Mouse (Mus musculus) adrenal gland, postnatal 4 days (tissue): ENCODE results near the gene Pik3r1. TPM values are rescaled to one million over a fixed set of nuclear protein-coding genes. Genes with fewer than 3 reads are reported as not detected.
A peak's percentile ranks its signal among the peaks of the same experiment; 100 is the strongest.

Source experiments
- DNase-seq, 2 experiments: peaks; one replicate each; pipeline ENCODE4 v3.0.0; 2021 to 2022; ENCODE audit warnings: low spot score in 2 of 2, mixed read lengths in 2 of 2
- total RNA-seq, 2 experiments: library from RNA; stranded (reverse); gene quantifications; 2 replicates each; pipeline ENCODE4 v1.2.3; 2021

Gene Pik3r1
- total RNA-seq, 2 experiments from 2014 or later, result 122 to 130 TPM

DNA sequence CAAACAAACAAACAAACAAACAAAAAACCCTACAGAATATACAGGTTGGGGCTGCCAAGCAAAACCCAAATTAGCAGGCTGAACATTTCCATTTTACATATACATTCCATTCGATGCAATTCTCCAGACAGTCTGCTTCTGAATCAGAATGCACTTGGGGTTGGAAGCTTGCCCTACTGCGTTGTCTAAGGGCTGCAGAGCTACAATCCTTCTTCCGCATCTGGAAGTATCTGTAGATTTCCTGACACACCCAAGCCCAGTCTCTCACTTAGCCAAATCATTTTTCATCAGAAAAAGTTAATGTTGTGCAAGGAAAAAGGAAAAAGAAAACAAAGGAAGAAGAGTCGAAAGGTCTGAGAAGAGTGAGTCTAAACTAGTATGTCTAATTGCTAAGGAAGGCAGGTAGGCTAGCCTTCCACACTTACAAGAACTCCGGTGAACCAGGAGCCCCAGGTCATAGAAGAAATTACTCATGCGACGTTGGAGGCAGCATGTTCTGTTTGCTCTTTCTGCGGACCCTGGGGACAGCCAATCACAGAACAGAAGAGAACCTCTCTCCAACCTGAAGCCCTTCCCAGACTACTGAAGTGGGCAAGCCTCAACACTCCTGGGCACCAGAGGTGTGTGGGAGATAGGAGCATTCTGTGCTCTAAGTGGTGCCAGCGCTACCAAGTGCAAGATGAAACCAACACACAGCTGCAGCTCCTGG lies 55.1 kb downstream of the Pik3r1 start:
- no peak for DNase-seq

DNA sequence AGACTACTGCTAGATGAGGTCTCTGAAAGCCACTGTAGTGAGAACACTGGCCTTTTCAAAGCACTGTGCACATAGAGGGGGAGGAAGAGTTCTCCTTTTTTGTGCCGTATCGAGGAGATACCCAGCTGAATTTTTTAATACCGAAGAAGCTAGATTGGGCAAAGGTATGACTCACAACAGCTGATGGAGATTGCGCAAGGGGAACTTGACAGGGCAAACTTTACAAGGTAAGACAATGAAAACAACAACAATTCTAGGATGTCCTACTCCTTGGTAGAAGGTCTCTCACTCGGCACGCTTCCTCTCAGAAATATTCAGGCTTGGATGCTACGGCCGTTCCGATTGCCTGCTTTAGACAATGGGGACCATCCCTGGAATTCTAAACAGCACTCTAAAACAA lies 55.9 kb downstream of the Pik3r1 start:
- DNase-seq, result no peak

DNA sequence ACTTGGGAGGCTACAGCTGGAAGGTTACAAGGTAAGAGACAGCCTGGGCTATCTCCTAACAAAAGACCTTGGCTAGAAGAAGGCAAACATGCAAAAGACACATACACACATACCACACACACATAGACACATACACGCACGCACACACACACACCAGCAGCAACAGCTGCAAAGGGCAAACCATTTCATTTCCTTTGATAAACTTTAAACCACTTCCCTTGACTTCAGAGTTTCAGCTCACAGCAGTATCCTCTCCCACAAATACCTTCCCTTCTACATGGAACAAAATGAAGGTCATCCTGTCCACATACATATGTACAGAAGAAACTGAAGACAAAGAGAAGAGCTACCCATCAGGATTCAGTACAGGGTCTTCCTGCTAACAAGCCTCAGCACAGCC lies 56.7 kb downstream of the Pik3r1 start:
- no peak for DNase-seq

DNA sequence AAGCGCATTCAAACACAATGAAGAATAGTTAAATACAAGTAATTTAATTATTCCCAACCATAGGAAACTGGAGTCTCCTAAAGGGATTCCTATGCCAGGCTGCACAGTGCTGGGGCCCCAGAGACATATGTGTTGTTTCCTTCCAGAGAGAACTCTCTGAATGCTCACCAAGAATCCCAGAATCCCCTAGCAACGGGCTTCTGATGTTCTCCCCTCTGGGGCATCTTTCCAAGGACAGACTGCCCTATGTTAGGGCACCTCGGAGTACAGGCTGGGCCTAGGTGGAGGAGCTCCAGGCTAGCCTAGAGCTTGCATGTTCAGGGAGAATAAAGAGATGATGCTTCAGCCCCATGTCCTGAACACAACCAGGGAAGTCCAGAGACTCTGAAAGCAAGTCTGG lies 58.2 kb downstream of the Pik3r1 start:
- no peak for DNase-seq

DNA sequence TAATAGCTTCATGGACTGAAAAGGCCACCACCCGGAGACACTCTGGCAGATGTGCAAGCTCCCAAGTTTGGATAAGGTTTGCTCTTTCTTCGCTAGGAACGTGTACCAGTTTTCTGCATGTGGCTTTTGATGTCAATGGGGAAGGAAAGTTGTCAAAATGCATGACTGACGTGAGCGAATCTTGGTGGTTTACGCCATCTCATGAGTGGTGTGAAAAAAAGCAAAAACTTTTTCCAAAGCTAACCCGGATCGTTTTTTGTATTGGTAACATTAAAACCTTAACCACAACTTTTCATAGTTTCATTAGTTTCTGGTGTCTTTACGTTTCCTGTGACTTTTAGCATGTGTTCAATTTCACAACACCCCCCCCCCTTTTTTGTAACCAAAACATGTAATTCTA lies 60.8 kb downstream of the Pik3r1 start:
- DNase-seq, result no peak

DNA sequence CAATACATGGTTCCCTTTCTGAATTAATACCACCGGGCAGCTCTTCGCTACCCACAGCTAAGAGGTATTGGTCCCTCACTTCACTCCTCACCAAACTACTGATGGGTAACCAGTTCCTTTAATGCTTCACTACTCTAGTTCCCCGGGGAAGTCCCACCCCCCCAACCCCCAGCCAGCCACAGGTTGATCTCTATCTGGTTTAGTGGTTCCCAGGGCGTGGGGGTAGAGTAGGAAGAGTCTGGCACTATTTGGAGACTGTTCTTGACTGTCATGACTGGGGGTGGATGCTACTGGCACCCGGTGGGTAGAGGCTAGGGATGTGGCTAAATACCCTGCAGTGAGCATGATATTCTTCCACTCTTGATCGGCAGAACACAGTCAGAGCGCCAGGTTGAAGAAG lies 61.6 kb downstream of the Pik3r1 start:
- no peak for DNase-seq

DNA sequence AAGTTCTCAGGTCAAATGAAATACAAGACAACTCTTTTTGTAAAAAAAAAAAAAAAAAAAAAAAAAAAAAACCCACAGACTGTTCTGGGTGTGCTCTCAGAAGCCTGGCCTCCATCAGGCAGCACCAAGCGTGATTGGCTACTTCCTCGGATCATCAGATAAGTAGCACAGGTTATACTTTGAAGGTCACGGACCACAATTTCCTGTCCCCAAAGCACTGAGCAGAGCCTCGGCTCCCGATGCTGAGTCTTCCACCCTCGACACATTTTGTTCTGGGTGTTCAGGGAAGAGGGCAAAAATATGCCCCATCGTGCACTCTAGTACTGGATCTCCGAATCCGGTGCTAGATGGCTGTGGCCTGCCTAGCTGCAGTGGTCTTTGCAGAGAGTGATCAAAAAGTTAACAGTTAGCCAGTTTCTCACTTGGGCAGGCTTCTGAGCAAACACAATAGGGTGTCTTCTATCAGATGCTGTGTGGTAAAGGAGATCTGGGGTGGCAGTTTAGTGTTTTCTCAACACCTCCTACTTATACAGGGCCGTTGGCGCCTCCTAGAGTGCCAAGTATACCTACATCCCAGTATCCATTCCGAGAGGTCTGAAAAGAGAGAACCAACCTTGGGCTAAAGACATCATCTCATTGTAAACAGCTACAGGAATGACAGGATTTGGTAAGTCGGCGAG lies 65.8 kb downstream of the Pik3r1 start:
- no peak for DNase-seq

DNA sequence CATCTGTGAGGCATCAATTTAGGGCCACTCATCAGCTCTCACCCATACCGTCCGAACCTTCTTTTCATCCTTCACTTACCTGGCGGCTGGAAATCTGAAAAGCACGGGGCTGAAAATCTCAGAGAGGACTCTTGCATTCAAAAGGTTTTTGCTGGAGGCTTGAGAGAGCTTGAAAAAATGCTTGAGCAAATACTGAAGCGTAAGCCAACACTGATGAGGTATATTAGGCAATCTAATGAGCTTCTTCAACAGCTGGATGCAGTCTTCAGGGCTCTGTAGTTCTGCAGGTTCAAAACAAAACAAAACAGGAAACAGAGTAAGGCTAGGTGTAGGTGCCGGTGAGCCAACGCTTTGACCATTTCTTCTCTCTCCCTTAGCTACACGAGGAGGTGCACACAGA lies 66.4 kb downstream of the Pik3r1 start:
- no peak for DNase-seq

DNA sequence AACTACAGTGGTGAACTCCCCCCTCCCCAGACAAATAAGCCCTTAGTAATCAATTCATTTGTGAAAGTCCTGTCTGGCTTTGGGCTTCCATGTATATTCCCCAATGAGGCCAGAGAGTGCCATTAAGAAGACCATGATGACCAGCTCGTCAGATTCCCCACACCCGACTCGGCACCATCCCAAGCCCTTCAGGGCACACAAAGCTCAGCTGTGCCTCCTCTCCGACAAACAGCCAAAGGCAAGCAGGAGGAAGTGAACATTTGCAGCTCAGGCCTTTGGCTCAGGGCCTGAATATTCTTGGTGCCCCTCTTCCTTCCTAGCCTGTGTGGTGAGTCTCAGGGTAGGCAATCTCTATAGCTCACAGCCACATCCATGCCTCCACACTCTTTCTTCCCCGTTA lies 68.3 kb downstream of the Pik3r1 start:
- no peak for DNase-seq

DNA sequence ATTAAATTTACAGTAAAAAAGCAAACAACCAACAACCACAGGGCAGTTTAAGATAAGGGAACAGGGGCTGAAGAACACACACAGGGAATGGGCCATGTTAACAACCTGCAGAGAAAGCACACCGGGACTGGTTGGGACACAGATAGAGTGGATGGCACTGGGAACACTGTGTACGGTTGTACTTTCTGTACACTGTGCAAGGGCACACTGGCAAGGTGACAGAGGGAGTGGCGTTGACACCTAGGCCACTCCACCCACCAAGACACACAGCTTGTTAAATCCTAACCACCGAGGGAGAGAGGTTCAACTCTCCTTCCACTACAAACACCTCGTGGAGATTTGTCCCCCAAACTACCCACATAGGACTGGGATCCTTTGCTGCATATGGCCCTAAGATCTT lies 70.1 kb downstream of the Pik3r1 start:
- DNase-seq, result no peak

DNA sequence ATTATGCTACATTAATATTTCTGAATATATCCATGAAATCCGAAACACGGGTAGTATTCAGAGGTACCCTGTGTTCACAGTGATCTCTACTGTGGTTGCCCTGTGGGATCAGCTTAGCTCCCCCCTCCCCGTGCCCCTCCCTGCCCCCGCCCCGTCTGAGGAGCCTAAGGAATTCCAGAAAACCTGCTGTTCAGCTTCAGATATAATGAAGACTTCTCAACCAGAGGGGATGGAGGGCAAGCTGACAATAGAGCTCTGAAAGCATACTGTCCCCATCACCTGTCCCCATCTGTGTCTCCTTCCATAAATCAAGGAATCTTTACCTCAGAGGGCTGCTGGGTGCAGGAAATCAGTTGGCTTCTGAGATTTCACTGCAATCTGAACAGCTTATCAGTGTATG lies 70.6 kb downstream of the Pik3r1 start:
- no peak for DNase-seq

DNA sequence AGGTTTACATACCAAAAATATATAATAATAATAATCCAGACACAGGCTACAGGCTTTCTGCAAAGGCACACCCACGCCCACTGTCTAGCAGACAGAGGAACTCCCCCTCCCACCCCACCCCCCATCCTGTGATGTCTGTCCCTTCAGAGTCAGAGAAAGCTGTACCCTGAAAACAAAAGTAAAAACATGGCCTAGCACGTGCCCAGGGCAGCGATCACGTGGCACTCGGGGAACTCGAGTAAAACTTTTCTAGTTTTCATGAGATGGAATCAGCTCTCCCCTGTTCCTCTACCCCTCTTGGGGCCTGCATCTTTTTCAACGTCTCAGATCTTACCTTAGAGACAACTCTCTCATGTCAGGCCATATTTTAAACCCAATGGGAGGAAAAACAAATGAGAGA lies 71.2 kb downstream of the Pik3r1 start:
- no peak for DNase-seq

DNA sequence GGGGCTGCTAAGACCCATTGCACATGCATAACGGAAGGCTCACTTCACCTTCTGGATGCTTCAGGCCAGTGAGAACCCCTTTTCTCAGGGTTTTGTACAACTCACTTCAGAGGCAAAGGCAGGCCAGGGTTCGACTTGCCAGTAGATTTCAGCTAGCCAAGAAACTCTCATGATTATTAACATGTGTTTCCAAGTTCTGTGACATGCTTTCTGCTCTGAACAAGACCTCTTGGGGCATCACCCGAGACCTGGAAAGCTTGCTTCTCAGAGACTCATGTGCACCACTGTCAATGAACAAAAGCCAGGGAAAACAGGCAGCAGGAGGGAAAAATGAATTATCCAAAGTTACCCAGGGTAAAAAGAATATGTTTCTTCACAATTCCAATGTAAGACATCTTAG lies 71.7 kb downstream of the Pik3r1 start:
- no peak for DNase-seq

DNA sequence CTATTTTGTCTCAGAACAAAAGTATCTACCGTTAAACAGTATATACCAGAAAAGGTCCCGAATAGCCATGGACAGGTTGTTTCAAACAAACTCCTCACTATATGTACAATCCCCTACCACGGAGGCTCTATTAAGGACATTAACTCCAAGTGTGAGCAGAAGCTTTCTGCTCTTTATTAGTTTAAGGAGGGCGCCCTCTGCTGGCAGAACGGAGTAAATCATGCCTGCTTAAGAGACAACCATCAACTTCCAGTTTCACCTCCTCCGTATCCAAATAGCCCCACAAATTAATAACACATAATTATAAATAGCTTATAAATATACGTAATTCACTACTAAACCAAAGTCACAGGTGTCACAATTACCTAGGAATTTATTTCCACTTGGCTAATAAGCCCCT lies 72.1 kb downstream of the Pik3r1 start:
- peak; percentile 64 to 84 for DNase-seq

DNA sequence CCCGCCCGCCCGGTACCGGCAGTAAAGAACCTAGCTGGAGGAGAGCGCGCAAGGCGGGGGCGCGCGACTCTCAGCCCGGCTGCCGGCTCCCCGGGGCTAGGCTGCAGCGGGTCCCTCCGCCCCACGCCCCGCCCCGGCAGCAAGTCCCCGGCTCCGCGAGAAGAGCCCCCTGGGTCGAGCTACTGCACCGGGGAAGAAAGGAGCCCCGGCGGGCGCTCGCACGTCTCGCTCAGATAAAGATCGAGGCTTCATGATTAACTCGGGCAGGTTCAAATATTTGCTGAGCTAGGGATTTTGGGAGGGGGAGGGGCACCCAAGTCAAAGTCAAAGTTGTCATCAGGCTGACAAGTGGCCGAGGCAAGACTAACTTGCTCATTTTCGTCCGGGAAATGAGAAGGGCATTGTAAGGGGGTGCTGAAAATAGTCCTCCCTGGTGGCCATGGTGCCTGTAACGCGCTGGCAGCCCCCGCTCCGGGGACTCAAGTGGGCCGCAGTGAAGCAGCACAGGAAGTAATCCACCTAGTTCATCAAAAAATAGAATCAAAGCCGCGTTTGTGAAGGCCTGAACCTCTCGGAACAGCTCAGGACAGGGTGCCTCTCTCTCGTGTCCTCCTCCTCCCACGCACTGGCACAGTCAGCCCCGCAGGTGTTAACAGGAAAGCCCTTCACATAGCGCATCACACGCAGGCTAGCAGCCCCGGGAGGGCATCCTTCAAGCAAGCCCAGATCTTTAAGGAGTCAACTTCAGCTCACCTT lies 73.3 kb downstream of the Pik3r1 start:
- DNase-seq, result peak; percentile 24 to 28

DNA sequence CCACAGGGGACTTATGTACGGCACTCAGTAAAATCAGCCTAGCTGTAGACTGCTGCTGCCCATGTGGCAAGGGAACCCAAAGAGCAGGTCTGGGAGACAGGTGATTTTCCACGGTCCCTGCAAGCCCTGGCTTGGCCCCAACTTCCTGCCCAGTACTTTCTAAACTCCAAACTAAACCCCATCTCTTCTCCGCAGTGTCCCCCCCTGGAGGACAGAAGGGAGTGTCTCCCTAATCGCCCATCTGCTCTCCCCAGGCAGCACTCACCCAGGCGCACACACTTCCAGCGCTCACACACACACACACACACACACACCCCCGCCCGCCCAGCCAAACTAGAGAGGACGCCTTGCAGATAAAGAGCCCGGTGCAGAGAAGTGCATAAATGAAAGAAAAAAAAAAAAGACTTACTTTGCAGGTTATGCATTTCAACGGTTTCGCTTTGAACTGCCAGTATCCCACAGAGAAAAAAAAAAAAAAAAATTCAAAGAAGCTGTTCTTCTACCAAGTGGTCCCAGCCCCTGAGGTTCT lies 74.0 kb downstream of the Pik3r1 start:
- DNase-seq, result peak in 1 of 2 experiments; percentile 55

DNA sequence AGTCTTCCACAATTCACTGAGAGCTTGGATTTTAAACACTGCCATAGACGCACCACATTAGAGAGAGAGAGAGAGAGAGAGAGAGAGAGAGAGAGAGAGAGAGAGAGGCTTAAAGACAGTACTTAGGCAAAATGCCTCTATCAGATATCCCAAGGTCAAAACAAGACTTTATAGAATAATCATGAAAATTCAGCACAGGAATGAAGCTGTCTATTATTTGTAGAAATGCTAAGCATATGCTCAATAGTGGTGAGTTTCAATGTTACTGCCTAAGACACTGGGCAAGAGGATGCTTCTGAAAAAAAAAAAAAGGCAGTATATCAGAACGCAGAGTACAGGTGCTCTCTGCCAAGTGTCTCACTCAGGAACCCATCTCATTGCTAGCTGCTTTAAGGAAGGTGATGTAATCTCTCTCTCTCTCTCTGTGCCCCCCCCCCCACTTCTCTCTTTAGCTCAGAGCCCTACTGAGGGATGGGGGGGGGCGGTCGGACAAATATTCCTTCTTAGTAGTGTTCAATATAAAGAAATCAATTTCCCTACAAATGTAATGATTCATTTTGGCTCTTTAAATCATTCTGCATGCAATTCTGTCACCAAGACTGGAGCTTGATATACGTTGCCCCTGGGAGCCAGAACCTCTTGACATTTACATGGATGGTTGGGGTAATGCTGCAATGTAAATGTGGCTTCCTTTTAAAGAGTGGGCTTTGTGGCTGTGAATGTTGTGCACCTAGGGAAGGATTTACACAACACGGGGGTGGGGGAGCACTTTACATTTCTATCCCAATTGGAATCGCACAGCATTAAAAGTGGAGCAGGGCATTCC lies 74.9 kb downstream of the Pik3r1 start:
- no peak for DNase-seq

DNA sequence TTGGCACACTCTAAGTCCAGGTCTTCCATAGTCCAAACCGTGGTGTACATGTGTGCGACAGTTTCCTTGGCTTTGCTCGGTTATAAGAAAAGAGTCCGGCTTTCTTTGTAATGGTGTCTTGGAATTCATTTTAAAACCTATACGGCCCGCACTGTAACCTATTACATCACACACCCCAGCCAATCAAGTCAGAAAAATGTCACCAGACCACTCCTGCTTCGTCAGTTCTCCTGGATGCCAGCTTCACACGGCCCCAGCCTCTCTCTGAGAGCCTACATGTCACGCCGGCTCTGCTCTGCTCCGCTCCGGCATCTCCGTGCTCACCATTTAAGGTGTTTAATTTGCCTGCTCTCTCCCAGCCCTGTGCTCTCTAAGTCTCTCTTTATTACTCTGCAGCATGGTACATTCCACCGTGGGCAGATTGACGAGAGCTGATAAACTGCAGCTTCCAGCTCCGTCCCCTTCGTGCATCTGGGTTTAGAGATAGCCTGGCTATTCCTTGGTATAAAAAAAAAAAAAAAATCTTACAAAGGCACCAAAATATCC lies 75.7 kb downstream of the Pik3r1 start:
- DNase-seq, result no peak

DNA sequence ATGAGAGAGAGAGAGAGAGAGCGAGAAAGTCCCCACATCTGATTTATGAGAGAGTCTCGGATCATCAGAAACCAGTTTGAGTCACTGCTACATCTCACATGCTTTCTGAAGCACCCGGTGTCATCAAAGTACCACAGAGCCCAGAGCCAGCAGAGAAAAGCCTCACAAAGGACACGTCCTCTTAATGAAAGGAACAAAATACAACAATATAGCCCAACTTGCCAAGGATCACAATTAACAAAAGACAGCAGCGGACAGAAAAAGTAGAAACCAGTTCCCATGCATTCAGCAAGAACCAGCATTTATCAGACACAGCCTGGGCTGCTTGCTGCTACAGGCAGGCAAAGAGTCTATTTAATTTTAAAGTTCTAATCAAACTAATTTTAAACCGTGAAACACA lies 76.3 kb downstream of the Pik3r1 start:
- DNase-seq, result no peak

DNA sequence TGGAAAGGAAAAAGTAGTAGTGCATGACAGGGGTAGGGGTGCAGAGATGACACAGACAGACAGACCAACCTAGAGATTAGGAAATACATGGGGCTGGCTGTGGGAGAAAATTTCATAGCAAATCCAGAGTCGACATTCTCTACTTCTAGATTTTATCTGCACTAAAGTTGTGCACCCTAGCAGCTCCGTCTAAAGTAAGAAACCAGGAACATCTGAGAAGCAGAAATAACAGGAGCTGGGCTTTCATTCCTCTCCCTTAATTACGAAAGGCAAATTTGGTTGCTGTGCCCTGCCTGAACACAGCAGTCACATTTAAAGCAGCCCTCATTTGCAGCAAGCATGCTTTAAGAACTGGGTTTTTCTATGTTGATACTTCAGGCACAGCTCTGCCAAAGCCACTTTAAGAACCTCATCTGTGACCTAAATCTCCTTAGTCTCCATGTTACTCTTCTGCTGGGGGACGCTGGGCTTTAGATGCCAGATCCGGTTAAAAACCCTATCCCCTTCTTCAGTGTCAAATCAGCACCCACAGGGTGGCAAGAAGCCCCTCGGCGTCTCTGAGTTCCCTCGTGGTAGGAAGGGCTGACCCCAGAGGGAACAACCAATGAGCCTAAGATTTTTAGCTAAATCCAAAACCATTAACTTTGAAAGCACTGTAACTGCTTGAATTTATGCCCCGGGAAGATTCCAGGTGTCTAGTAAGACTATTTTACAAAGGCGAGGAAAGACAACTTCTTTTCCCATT lies 76.9 kb downstream of the Pik3r1 start:
- DNase-seq, result no peak
